Mouse (Mus musculus) liver, embryonic 13.5 days (tissue): Measurements from ENCODE around the gene Calhm6. TPM values are rescaled to one million over a fixed set of nuclear protein-coding genes. Genes with fewer than 3 reads are reported as not detected.

Source experiments
- ATAC-seq: fragments of 200-750 bp; cut with Nextera tagmentation; 2 replicates; pipeline ENCODE4 v1.8.0; 2017; ENCODE audit warnings: low read depth, mild to moderate bottlenecking, moderate number of reproducible peaks, moderate library complexity
- DNase-seq: peaks from one replicate; pipeline ENCODE4 v3.0.0; 2022
- H3K27ac ChIP-seq: fragments of 300-500 bp; sonication (generic); 2 replicates; pipeline ENCODE4 v1.5.1; 2015; ENCODE audit warnings: moderate library complexity, mild to moderate bottlenecking, inconsistent platforms
- H3K27me3 ChIP-seq: fragments of 300-500 bp; sonication (generic); 2 replicates; pipeline ENCODE4 v1.6.1; 2015; ENCODE audit warnings: mild to moderate bottlenecking, inconsistent platforms
- H3K36me3 ChIP-seq: fragments of 300-500 bp; sonication (generic); 2 replicates; pipeline ENCODE4 v1.6.1; 2015; ENCODE audit warnings: mild to moderate bottlenecking, inconsistent platforms
- H3K4me1 ChIP-seq: fragments of 300-500 bp; sonication (generic); replicated peaks from 2 replicates; pipeline ENCODE4 v1.6.1; 2015; ENCODE audit warnings: inconsistent platforms
- H3K4me2 ChIP-seq: fragments of 300-500 bp; sonication (generic); 2 replicates; pipeline ENCODE4 v1.6.1; 2015; ENCODE audit warnings: inconsistent platforms, mild to moderate bottlenecking, moderate library complexity
- H3K4me3 ChIP-seq: fragments of 300-500 bp; sonication (generic); replicated peaks from 2 replicates; pipeline ENCODE4 v1.5.1; 2015; ENCODE audit warnings: mild to moderate bottlenecking, inconsistent platforms
- H3K9ac ChIP-seq: fragments of 300-500 bp; sonication (generic); 2 replicates; pipeline ENCODE4 v1.6.1; 2015; ENCODE audit warnings: mild to moderate bottlenecking, inconsistent platforms
- H3K9me3 ChIP-seq: fragments of 300-500 bp; sonication (generic); replicated peaks from 2 replicates; pipeline ENCODE4 v1.6.1; 2016; ENCODE audit warnings: inconsistent platforms
- WGBS: fragments of 180-500 bp; shearing (Covaris S2); methylation state at CpG from one replicate; pipeline ENCODE4 v1.1.7; 2015; ENCODE audit not compliant: insufficient replicate concordance; 5-methylcytosine and 5-hydroxymethylcytosine counted together
- polyA plus RNA-seq: library from polyadenylated mRNA; unstranded; fragments of >200 nt; fragmentation: Nextera tagmentation; extraction: Ambion mirVana; gene quantifications from 2 replicates; pipeline ENCODE4 v1.2.1, GENCODE M21; 2015

Gene Calhm6
- 1.4 and 1.6 TPM in 2 replicates for polyA plus RNA-seq

DNA sequence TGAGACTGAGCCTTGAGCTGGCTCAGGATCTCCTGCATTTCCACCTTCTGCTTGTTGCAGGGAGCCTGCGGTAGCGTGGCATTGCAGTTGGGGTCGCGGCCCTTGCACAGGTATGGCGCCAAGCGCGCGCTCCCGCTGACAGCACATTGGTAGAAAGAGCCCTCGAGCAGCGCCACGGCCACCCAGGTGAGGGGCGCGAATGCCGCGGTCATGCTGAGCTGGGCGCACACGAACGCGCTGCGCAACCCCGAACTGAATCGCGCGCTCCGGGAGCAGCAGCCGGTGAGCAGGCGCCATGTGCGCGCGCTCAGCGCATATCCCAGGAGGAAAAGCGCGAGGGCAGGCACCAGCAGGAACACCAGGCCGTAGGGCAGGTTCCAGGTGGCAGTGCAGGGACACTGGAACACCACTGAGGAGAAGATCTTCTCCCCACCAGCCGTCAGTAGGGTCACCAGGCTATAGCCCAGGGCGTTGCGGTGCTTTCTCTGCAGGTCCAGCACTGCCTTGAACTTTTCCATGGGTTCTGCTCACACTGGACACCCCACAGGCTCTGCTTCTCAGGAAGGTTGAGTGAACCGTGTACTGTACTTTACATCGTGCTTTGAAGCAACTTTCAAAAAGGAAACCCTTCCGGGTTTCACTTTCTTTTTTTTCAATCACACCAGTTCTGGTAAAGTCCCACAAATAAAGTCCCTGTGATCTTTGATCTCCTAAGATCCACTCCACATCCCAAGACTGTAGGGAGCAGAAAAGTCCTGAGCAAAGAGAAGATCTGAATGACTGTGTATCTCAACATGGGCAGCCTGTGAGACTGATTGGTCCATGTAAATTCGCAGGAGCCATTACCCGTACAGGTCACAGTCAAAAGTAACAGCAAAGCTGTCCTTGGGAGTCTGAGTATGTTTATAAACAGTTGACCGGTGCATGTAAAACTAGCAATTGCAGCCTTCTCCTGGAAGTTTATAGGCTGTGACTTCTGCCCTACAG lies at the start of gene Calhm6:
Gene Calhm6 (minus strand): TSS at position 593 of the 987 bp plus-strand sequence.
- Histone ChIP-seq H3K9ac (peak within 1 kb of the TSS; percentile 29; the same call in 1 of the 2 replicates), H3K4me3 (peak within 1 kb of the TSS; percentile 54), H3K27ac (no peak within 1 kb of the TSS), H3K9me3 (no peaks in the 10 kb centered on the region), H3K27me3 (no peaks in the 10 kb centered on the region), H3K4me2 (peak within 1 kb of the TSS; percentile 69), H3K36me3 (no peaks in the 10 kb centered on the region), H3K4me1 (peaks cover 9% of the 10 kb centered on the region)
- 10% methylated on average over 44 of the region's 44 CpGs for WGBS
- ATAC-seq (peak; percentile 23; the same call in 1 of the 2 replicates), DNase-seq (no peak)

DNA sequence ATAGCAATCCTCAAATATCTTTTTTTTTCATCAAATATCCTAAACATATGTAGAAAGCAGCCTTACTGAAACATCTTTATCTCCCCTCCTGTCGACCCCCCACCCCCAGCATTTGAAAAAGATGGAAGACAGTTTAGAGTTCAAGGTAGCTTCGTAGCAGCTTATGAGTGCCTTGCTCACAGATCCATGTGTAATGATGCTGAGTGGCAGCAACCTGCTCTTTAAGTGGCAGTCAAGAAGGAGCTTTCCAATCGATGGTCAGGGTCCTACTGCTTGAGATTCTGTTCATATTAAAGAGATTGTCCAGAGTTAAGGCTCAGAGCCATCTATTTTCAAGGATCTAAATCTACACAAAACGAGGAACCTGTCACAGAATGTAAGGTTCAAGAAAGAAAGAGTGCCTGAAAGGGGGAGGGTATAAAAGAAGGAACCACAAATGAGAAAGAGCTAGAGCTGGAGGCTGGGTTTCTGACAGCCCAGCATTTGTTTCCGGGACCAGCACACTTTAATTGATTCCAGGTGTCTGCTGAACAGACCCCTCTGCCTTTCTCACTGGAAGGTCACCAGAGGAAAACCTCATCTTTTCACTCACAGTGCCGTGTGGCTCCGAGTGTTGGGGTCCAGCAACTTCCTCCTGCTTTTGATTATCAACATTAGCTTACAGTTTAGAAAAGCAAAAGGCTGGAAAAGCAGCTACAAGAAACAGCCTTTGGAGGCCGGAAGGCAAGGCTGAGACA lies 48.3 kb upstream of the Calhm6 start:
- H3K9me3 ChIP-seq = no peaks in the 10 kb centered on the region
- WGBS = 30% methylated on average over 8 of the region's 8 CpGs
- no peak for DNase-seq
- H3K4me1 ChIP-seq = peaks cover 10% of the 10 kb centered on the region
- no peak for ATAC-seq
- H3K9ac ChIP-seq = no peak overlapping the region
- H3K36me3 ChIP-seq = no peaks in the 10 kb centered on the region
- no peak overlapping the region for H3K4me2 ChIP-seq
- no peak overlapping the region for H3K27ac ChIP-seq
- no peaks in the 10 kb centered on the region for H3K27me3 ChIP-seq
- no peak overlapping the region for H3K4me3 ChIP-seq

DNA sequence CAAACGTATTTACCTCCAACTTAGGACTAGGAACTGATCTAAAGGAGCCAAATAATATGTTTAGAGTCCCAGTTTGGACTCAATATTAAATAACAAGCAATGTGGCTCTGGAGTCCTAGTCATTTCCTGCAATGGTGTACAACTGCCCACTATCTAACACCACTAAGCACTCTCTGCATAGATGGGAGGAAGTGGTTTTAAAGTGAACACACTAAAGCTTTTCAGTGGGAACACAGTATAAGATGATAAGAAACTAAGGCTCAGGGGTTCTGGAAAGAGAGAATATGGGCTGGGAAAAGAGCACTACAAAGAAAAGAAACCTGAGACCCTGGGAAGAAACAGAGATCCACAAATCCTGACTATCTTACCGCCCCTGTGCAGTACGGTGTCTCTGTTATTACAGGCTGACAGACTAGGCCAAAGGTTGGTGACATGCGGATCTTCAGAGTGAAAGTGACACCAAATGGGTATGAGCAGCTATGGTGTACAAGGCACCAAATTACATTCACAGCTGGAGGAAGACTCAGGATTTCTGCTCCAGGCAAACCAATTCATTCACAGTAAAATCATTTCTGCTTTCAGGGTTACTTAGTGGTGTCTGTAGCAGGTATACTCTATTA lies 45.0 kb upstream of the Calhm6 start:
- ATAC-seq = no peak

DNA sequence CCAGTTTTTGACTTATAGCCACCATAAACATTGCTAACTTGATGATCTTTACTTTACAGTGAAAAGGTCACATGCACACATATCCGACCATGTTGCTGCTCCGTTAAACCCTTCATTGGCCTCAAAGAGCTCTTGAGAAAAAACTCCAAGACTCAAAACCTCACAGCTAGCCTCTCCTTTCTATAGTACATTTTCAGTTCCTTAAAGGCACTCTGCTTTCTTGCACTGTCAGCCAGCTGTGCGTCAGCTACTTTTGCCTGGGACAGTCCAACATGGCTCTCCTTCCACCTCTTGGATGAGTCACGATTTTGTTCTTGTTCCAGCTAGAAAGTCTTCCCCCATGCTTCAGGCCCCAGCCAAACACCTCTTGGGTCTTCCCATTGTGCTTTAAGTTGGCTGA lies 43.9 kb upstream of the Calhm6 start:
- 60% methylated on average over 4 of the region's 4 CpGs for WGBS
- Histone ChIP-seq H3K4me3 (no peak overlapping the region), H3K4me1 (peaks cover 10% of the 10 kb centered on the region), H3K27ac (no peak overlapping the region), H3K36me3 (no peaks in the 10 kb centered on the region), H3K9me3 (no peaks in the 10 kb centered on the region), H3K4me2 (no peak overlapping the region), H3K9ac (no peak overlapping the region), H3K27me3 (no peaks in the 10 kb centered on the region)
- no peak for ATAC-seq
- DNase-seq = no peak

More for the DNA sequence above, 45.0 kb upstream of the Calhm6 start:
- Histone ChIP-seq H3K4me2 (no peak overlapping the region), H3K4me3 (no peak overlapping the region), H3K9me3 (no peaks in the 10 kb centered on the region), H3K36me3 (no peaks in the 10 kb centered on the region), H3K4me1 (peaks cover 10% of the 10 kb centered on the region), H3K27ac (no peak overlapping the region), H3K9ac (no peak overlapping the region), H3K27me3 (no peaks in the 10 kb centered on the region)
- WGBS = 40% methylated on average over 4 of the region's 4 CpGs
- DNase-seq = no peak

DNA sequence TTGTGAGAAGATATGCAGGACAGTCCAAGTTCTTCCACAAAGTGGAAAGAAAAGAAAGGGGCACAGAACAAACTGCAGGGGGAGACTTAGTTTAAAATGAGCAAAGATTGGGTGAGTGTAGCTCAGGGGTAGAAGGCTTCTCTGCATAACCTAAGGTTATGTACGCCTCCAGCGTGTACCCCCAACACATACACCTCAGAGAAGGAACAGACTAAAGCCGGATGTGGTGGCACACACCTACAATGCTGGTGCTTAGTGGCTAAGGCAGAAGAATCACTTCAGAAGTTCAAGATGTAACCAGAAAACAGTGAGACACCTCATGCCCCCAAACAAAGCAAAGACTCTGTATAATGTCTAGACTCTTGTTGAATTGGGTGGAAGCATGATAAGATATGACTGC lies 43.4 kb upstream of the Calhm6 start:
- Histone ChIP-seq H3K4me3 (no peak overlapping the region), H3K36me3 (no peaks in the 10 kb centered on the region), H3K9me3 (no peaks in the 10 kb centered on the region), H3K27ac (no peak overlapping the region), H3K27me3 (no peaks in the 10 kb centered on the region), H3K9ac (no peak overlapping the region), H3K4me2 (no peak overlapping the region), H3K4me1 (peaks cover 10% of the 10 kb centered on the region)
- 76% methylated on average over 3 of the region's 3 CpGs for WGBS
- DNase-seq (no peak), ATAC-seq (no peak)

DNA sequence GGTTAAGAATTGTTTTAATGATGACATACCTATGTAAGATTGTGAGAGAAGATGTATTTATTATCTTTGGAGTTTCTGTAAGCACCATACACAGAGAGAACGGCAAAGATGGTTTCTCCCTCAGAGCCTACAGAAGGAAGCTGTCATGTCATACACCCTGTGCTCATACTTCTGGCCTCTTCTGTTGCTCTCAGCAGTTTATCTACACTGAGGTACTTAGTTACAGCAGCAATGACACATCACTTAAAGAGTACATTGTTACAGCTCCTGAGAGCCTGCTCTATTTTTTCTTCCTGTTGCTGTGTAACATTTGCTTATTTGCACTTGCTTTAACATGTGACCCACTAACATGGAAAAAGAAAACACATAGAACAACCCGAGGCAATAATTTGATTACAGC lies 39.2 kb upstream of the Calhm6 start:
- Histone ChIP-seq H3K27me3 (no peaks in the 10 kb centered on the region), H3K9ac (no peak overlapping the region), H3K4me1 (no peaks in the 10 kb centered on the region; the same call in 1 of the 2 replicates), H3K27ac (no peak overlapping the region), H3K9me3 (no peaks in the 10 kb centered on the region), H3K4me2 (no peak overlapping the region), H3K36me3 (no peaks in the 10 kb centered on the region), H3K4me3 (no peak overlapping the region)
- no peak for ATAC-seq
- no peak for DNase-seq
- 48% methylated on average over 2 of the region's 2 CpGs for WGBS

DNA sequence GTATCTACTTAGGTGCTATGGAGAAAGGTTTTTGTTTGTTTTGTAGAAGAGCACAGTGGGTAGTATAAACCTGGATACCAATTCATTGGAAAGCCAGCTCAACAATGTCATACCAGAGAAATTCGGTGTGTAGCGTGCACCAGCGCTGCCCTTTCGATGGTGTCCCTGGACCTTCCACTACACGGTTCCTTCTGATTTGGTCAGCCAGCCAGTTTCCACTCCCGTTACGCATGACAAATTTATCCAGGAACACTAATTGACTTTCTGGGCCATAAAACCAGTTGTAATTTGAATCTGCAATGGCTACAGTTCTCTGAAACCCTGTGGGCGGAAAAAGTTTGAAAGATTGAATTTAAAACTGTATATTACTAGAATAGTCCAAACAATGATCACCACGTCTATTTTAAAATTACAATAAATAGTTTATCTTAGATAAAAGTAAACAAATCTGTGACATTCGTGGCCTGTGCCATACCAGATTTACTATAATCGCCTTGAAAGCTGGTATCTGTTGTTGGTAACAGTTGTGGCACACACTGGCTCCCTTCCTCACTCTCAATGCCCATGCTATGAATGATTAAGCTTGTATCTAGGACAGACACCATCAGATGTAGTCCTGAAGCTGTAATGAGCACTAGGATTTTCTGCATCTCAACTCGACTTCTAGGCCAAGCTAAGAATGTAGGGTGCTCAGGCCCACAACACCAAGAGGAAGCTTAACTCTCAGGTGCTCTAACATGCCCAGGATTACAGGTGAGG lies 28.2 kb upstream of the Calhm6 start:
- no peaks in the 10 kb centered on the region for H3K9me3 ChIP-seq
- DNase-seq = no peak
- no peak overlapping the region for H3K4me3 ChIP-seq
- H3K27me3 ChIP-seq = no peaks in the 10 kb centered on the region
- 67% methylated on average over 12 of the region's 12 CpGs for WGBS
- no peak overlapping the region for H3K9ac ChIP-seq
- no peaks in the 10 kb centered on the region for H3K36me3 ChIP-seq
- no peak for ATAC-seq
- no peak overlapping the region for H3K27ac ChIP-seq
- no peaks in the 10 kb centered on the region for H3K4me1 ChIP-seq
- H3K4me2 ChIP-seq = no peak overlapping the region

DNA sequence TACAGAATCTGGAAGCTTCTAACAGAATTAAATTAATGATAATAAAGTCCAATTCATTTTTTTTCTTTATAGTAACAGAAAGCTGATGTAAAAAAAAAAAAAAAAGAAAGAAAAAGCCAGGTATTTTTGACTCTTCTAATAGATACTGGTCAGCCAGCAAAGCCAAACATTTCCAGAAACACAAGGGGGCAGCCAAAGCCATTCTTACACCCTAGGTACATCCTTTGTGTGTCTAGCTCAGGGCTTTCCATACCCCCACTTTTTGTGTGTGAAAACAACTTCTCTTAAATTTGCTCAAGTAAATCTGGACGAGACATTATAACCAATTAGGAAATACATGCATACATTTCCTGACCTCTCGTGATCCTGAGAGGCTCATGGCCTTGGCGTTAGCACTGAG lies 24.0 kb upstream of the Calhm6 start:
- H3K9ac ChIP-seq = no peak overlapping the region
- no peak overlapping the region for H3K4me2 ChIP-seq
- no peak overlapping the region for H3K27ac ChIP-seq
- H3K36me3 ChIP-seq = no peaks in the 10 kb centered on the region
- H3K9me3 ChIP-seq = no peaks in the 10 kb centered on the region
- 47% methylated on average over 3 of the region's 3 CpGs for WGBS
- ATAC-seq (no peak), DNase-seq (no peak)
- no peaks in the 10 kb centered on the region for H3K27me3 ChIP-seq
- H3K4me1 ChIP-seq = no peaks in the 10 kb centered on the region
- H3K4me3 ChIP-seq = no peak overlapping the region

DNA sequence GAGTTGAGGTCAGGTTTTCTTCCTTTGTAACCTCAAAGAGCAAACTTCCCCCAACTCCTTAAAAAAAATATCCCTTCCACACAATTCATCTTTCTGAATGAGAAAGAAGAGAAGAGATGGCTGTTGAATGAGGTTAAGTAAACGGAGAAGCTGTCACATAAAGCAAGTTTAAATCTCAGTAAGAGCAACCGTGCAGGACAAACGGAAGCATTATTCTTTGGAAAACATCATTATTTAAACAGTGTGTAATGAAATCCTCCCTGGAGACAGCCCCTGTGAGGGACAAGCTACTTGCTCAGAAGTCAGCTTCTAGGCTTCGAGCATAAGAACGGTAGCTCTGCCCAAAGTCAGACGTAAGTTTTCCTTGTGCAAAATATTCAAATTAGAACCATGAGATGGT lies 22.7 kb upstream of the Calhm6 start:
- Histone ChIP-seq H3K27me3 (no peaks in the 10 kb centered on the region), H3K9ac (no peak overlapping the region), H3K9me3 (no peaks in the 10 kb centered on the region), H3K36me3 (no peaks in the 10 kb centered on the region), H3K4me1 (no peaks in the 10 kb centered on the region), H3K4me2 (no peak overlapping the region), H3K4me3 (no peak overlapping the region), H3K27ac (no peak overlapping the region)
- DNase-seq = no peak
- 68% methylated on average over 6 of the region's 6 CpGs for WGBS
- no peak for ATAC-seq

DNA sequence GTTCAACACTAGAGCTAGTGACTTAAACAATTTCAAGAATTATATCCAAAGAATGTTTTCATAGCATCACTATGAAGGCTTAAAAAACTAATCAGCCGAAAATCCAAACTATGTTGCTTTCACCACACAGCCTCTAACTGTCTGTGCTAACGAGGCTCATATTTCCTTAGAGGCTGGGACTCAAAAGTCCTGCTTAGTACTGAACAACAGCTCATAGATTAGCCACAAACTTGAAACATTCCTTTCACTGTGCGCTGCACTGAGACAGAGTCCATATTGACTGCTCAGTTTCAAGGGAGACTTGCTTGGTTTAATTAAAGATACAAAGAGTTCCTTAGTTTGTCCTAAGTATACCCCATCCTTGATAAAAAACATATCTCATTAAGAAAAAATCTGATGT lies 22.0 kb upstream of the Calhm6 start:
- H3K4me2 ChIP-seq = no peak overlapping the region
- WGBS = 61% methylated on average over 3 of the region's 3 CpGs
- H3K9me3 ChIP-seq = no peaks in the 10 kb centered on the region
- no peaks in the 10 kb centered on the region for H3K27me3 ChIP-seq
- H3K36me3 ChIP-seq = no peaks in the 10 kb centered on the region
- DNase-seq (no peak), ATAC-seq (no peak)
- H3K4me1 ChIP-seq = no peaks in the 10 kb centered on the region
- H3K4me3 ChIP-seq = no peak overlapping the region
- no peak overlapping the region for H3K9ac ChIP-seq
- no peak overlapping the region for H3K27ac ChIP-seq

DNA sequence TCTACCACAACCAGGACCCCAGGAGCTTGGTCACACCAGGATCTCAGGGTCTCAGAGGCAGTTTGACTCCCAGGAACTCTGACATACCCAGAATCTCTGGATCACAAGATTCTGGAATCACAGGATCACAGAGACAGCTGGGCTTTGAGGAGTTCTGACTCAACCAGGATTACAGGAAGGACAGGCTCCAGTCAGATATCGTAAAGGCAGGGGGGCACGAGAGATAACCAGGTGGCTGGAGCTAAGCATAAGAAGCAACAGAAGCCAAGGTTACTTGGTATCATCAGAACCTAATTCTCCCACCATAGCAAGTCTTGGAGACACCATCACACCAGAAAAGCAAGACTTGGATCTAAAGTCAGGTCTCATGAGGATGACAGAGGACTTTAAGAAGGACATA lies 13.9 kb upstream of the Calhm6 start:
- 50% methylated on average over 2 of the region's 2 CpGs for WGBS
- no peak overlapping the region for H3K9ac ChIP-seq
- no peaks in the 10 kb centered on the region for H3K9me3 ChIP-seq

More for the DNA sequence above, 13.9 kb upstream of the Calhm6 start:
- Histone ChIP-seq H3K36me3 (no peaks in the 10 kb centered on the region), H3K27me3 (no peaks in the 10 kb centered on the region), H3K27ac (no peak overlapping the region), H3K4me2 (no peak overlapping the region), H3K4me3 (no peak overlapping the region), H3K4me1 (no peaks in the 10 kb centered on the region)
- ATAC-seq = no peak
- DNase-seq = no peak
